Mouse (Mus musculus) lung, adult 2 months (tissue): ENCODE data around the gene Dlg1.

Source experiments
- CTCF ChIP-seq: fragments of 200-500 bp; IDR thresholded peaks from 2 replicates; pipeline ENCODE4 v1.5.1; 2011; ENCODE audit warnings: mild to moderate bottlenecking, low read length, control low read depth; ENCODE audit not compliant: insufficient read depth
- POLR2A ChIP-seq: fragments of 200-500 bp; IDR thresholded peaks from 2 replicates; pipeline ENCODE4 v1.6.1; 2011; ENCODE audit warnings: low read depth, mild to moderate bottlenecking, control low read depth, low read length, borderline replicate concordance; ENCODE audit errors: extremely low read depth

DNA sequence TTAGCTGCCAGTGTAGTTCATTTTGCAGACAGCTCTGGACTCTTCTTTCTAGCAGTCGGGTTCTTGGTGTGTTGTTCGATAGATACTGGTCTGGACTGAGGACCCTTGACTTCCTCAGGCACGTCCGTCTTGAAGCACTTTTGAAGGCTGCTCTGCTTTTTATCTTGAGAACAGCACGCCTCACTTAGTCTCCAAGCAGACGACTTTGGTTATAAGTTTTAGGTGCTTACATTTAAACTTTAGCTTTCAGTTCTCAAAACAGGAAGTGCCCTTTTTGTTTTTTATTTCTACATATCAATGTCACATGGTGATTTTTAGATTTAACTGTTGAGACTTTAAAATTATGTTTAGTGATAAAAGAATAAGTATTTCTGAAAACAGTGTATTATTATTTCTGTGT lies 33.1 kb downstream of the Dlg1 start:
- no peak for TF ChIP-seq POLR2A
- TF ChIP-seq CTCF: no peak
